Mouse (Mus musculus): ENCODE measurements around the gene Cmtm3.

GRCm38 (mm10) chr8:104342426-104342825 lies 3.2 kb downstream of the Cmtm3 start:
- TF ChIP-seq POLR2A (IDR thresholded peaks at IDR 0.05; ENCODE audit: borderline replicate concordance, extremely low read depth, insufficient read depth, insufficient read length, poor library complexity, severe bottlenecking) (no peak), CTCF (IDR thresholded peaks at IDR 0.05; ENCODE audit: borderline replicate concordance, extremely low read depth, insufficient read depth, insufficient read length) (no peak)
